Mouse (Mus musculus) lung, embryonic 16.5 days (tissue): Measurements from ENCODE around the gene Cpne1. TPM values are rescaled to one million over a fixed set of nuclear protein-coding genes. Genes with fewer than 3 reads are reported as not detected.

Experiments
- ATAC-seq: fragments of 200-750 bp; cut with Nextera tagmentation; 2 replicates; pipeline ENCODE4 v1.8.0; 2017; ENCODE audit warnings: low read depth, mild to moderate bottlenecking, moderate library complexity
- H3K27ac ChIP-seq: fragments of 300-500 bp; sonication (generic); 2 replicates; pipeline ENCODE4 v1.5.1; 2014; ENCODE audit warnings: mild to moderate bottlenecking, control low read depth, low read length
- H3K27me3 ChIP-seq: fragments of 300-500 bp; sonication (generic); 2 replicates; pipeline ENCODE4 v1.6.1; 2014; ENCODE audit warnings: low read depth, low read length, mixed read lengths; ENCODE audit not compliant: control insufficient read depth, insufficient read depth
- H3K36me3 ChIP-seq: fragments of 300-500 bp; sonication (generic); 2 replicates; pipeline ENCODE4 v1.6.1; 2014; ENCODE audit warnings: low read length; ENCODE audit not compliant: control insufficient read depth, insufficient read depth
- H3K4me1 ChIP-seq: fragments of 300-500 bp; sonication (generic); replicated peaks from 2 replicates; pipeline ENCODE4 v1.6.1; 2014; ENCODE audit warnings: low read length, mixed read lengths; ENCODE audit not compliant: control insufficient read depth, insufficient read depth
- H3K4me2 ChIP-seq: fragments of 300-500 bp; sonication (generic); 2 replicates; pipeline ENCODE4 v1.6.1; 2014; ENCODE audit warnings: low read depth, low read length, control low read depth
- H3K4me3 ChIP-seq: fragments of 300-500 bp; sonication (generic); 2 replicates; pipeline ENCODE4 v1.5.1; 2014; ENCODE audit warnings: mild to moderate bottlenecking, low read length, control low read depth
- H3K9ac ChIP-seq: fragments of 300-500 bp; sonication (generic); 2 replicates; pipeline ENCODE4 v1.6.1; 2014; ENCODE audit warnings: low read length, control low read depth
- H3K9me3 ChIP-seq: fragments of 300-500 bp; sonication (generic); 2 replicates; pipeline ENCODE4 v1.6.1; 2016; ENCODE audit warnings: low read length; ENCODE audit not compliant: control insufficient read depth
- WGBS: fragments of 180-500 bp; shearing (Covaris S2); extraction: QIAGEN DNeasy Blood & Tissue Kit; methylation state at CpG from one replicate; pipeline ENCODE4 v1.1.7; 2014; 5-methylcytosine and 5-hydroxymethylcytosine counted together
- polyA plus RNA-seq: library from polyadenylated mRNA; unstranded; fragments of >200 nt; fragmentation: Nextera tagmentation; extraction: Ambion mirVana; gene quantifications from 2 replicates; pipeline ENCODE4 v1.2.1, GENCODE M21; 2015

Cpne1 gene
- polyA plus RNA-seq, 1 experiment from 2014 or later, result 75.1 TPM

GRCm38 (mm10) chr2:156087391-156088110 lies 24.2 kb downstream of the Cpne1 start:
- Histone ChIP-seq H3K36me3 (peaks cover 3% of the 10 kb centered on the region; the same call in 1 of the 2 replicates), H3K4me2 (no peak overlapping the region), H3K27ac (no peak overlapping the region), H3K4me1 (peaks cover 11% of the 10 kb centered on the region; the same call in 1 of the 2 replicates), H3K4me3 (no peak overlapping the region), H3K27me3 (no peaks in the 10 kb centered on the region), H3K9me3 (no peaks in the 10 kb centered on the region), H3K9ac (no peak overlapping the region)
- WGBS, result 81% methylated on average over 7 of the region's 7 CpGs
- no peak for ATAC-seq

- H3K4me1 ChIP-seq, result no peaks in the 10 kb centered on the region
- H3K9me3 ChIP-seq, result no peaks in the 10 kb centered on the region
- no peak for ATAC-seq
- H3K27ac ChIP-seq, result no peak overlapping the region
- no peak overlapping the region for H3K4me2 ChIP-seq
- no peak overlapping the region for H3K9ac ChIP-seq
- no peaks in the 10 kb centered on the region; the same call in 1 of the 2 replicates for H3K36me3 ChIP-seq
- no peak overlapping the region for H3K4me3 ChIP-seq
- no peaks in the 10 kb centered on the region for H3K27me3 ChIP-seq
- WGBS, result 78% methylated on average over 3 of the region's 3 CpGs
Measured at GRCm38 (mm10) chr2:156084541-156084940, 27.2 kb downstream of the Cpne1 start.

GRCm38 (mm10) chr2:156080391-156080790 lies 31.4 kb downstream of the Cpne1 start:
- no peak overlapping the region for H3K9ac ChIP-seq
- H3K27ac ChIP-seq, result no peak overlapping the region
- H3K4me1 ChIP-seq, result no peaks in the 10 kb centered on the region
- no peaks in the 10 kb centered on the region for H3K9me3 ChIP-seq
- H3K27me3 ChIP-seq, result no peaks in the 10 kb centered on the region
- no peak overlapping the region for H3K4me3 ChIP-seq
- no peak overlapping the region for H3K4me2 ChIP-seq
- H3K36me3 ChIP-seq, result peaks cover 31% of the 10 kb centered on the region
- 69% methylated on average over 7 of the region's 7 CpGs for WGBS
- no peak for ATAC-seq

GRCm38 (mm10) chr2:156079674-156080073 lies 32.1 kb downstream of the Cpne1 start:
- Histone ChIP-seq H3K27ac (no peak overlapping the region), H3K36me3 (peaks cover 35% of the 10 kb centered on the region), H3K27me3 (no peaks in the 10 kb centered on the region), H3K4me1 (no peaks in the 10 kb centered on the region), H3K9me3 (no peaks in the 10 kb centered on the region), H3K9ac (no peak overlapping the region), H3K4me2 (no peak overlapping the region), H3K4me3 (no peak overlapping the region)
- WGBS, result 33% methylated on average over 4 of the region's 4 CpGs
- ATAC-seq, result peak; percentile 47; the same call in 1 of the 2 replicates

GRCm38 (mm10) chr2:156079183-156079560 lies 32.6 kb downstream of the Cpne1 start:
- Histone ChIP-seq H3K9ac (no peak overlapping the region), H3K27ac (no peak overlapping the region), H3K4me2 (no peak overlapping the region), H3K9me3 (no peaks in the 10 kb centered on the region), H3K4me1 (no peaks in the 10 kb centered on the region), H3K27me3 (no peaks in the 10 kb centered on the region), H3K36me3 (peaks cover 39% of the 10 kb centered on the region), H3K4me3 (no peak overlapping the region)
- ATAC-seq, result no peak
- WGBS, result 79% methylated on average over 8 of the region's 8 CpGs

GRCm38 (mm10) chr2:156078421-156079182 lies 33.2 kb downstream of the Cpne1 start:
- Histone ChIP-seq H3K36me3 (peaks cover 45% of the 10 kb centered on the region), H3K9ac (no peak overlapping the region), H3K4me2 (no peak overlapping the region), H3K27me3 (no peaks in the 10 kb centered on the region), H3K4me3 (no peak overlapping the region), H3K27ac (no peak overlapping the region), H3K4me1 (no peaks in the 10 kb centered on the region), H3K9me3 (no peaks in the 10 kb centered on the region)
- WGBS, result 88% methylated on average over 16 of the region's 16 CpGs
- ATAC-seq, result no peak

- no peak for ATAC-seq
- H3K4me2 ChIP-seq, result no peak overlapping the region
- H3K36me3 ChIP-seq, result peaks cover 55% of the 10 kb centered on the region
- no peak overlapping the region for H3K9ac ChIP-seq
- H3K27ac ChIP-seq, result no peak overlapping the region
- H3K9me3 ChIP-seq, result no peaks in the 10 kb centered on the region
- WGBS, result 89% methylated on average over 7 of the region's 7 CpGs
- no peaks in the 10 kb centered on the region for H3K27me3 ChIP-seq
- H3K4me1 ChIP-seq, result no peaks in the 10 kb centered on the region
- no peak overlapping the region for H3K4me3 ChIP-seq
Measured at GRCm38 (mm10) chr2:156077461-156077860, 34.3 kb downstream of the Cpne1 start.

GRCm38 (mm10) chr2:156073725-156074124 lies 38.0 kb downstream of the Cpne1 start:
- Histone ChIP-seq H3K4me3 (no peak overlapping the region), H3K9ac (no peak overlapping the region), H3K9me3 (no peaks in the 10 kb centered on the region), H3K27me3 (no peaks in the 10 kb centered on the region), H3K4me2 (no peak overlapping the region), H3K27ac (no peak overlapping the region), H3K4me1 (no peaks in the 10 kb centered on the region), H3K36me3 (peaks cover 66% of the 10 kb centered on the region)
- WGBS, result 85% methylated on average over 15 of the region's 15 CpGs
- ATAC-seq, result peak; percentile 53

GRCm38 (mm10) chr2:156071236-156071635 lies 40.5 kb downstream of the Cpne1 start:
- 92% methylated on average over 10 of the region's 10 CpGs for WGBS
- no peaks in the 10 kb centered on the region for H3K27me3 ChIP-seq
- no peak overlapping the region for H3K4me3 ChIP-seq
- no peak overlapping the region for H3K9ac ChIP-seq
- peaks cover 1% of the 10 kb centered on the region; the same call in 1 of the 2 replicates for H3K4me1 ChIP-seq
- H3K4me2 ChIP-seq, result no peak overlapping the region
- no peak for ATAC-seq
- no peak overlapping the region for H3K27ac ChIP-seq
- no peaks in the 10 kb centered on the region for H3K9me3 ChIP-seq
- H3K36me3 ChIP-seq, result peaks cover 48% of the 10 kb centered on the region
